Mouse (Mus musculus) hindbrain, embryonic 11.5 days (tissue): ENCODE results near the gene Grin2c. TPM values are rescaled to one million over a fixed set of nuclear protein-coding genes. Genes with fewer than 3 reads are reported as not detected.

ENCODE experiments used
- ATAC-seq: fragments of 200-750 bp; cut with Nextera tagmentation; 2 replicates; pipeline ENCODE4 v1.8.0; 2017; ENCODE audit warnings: mild to moderate bottlenecking, moderate TSS enrichment, moderate library complexity; ENCODE audit not compliant: low FRiP score
- DNase-seq: peaks from one replicate; pipeline ENCODE4 v3.0.0-alpha.2; 2015; ENCODE audit warnings: low spot score
- H3K27ac ChIP-seq: fragments of 300-500 bp; sonication (generic); 2 replicates; pipeline ENCODE4 v1.5.1; 2014; ENCODE audit warnings: mild to moderate bottlenecking, low read depth, low read length
- H3K27me3 ChIP-seq: fragments of 300-500 bp; sonication (generic); 2 replicates; pipeline ENCODE4 v1.6.1; 2014; ENCODE audit warnings: mild to moderate bottlenecking, low read length, moderate library complexity, mixed read lengths; ENCODE audit not compliant: control insufficient read depth, insufficient read depth
- H3K36me3 ChIP-seq: fragments of 300-500 bp; sonication (generic); 2 replicates; pipeline ENCODE4 v1.6.1; 2014; ENCODE audit warnings: mild to moderate bottlenecking, low read length, moderate library complexity, mixed read lengths; ENCODE audit not compliant: control insufficient read depth, insufficient read depth
- H3K4me1 ChIP-seq: fragments of 300-500 bp; sonication (generic); replicated peaks from 2 replicates; pipeline ENCODE4 v1.6.1; 2014; ENCODE audit warnings: low read length, mixed read lengths; ENCODE audit not compliant: control insufficient read depth, insufficient read depth
- H3K4me2 ChIP-seq: fragments of 300-500 bp; sonication (generic); replicated peaks from 2 replicates; pipeline ENCODE4 v1.6.1; 2014; ENCODE audit warnings: mild to moderate bottlenecking, low read depth, low read length
- H3K4me3 ChIP-seq: fragments of 300-500 bp; sonication (generic); 2 replicates; pipeline ENCODE4 v1.5.1; 2014; ENCODE audit warnings: low read depth, low read length
- H3K9ac ChIP-seq: fragments of 300-500 bp; sonication (generic); 2 replicates; pipeline ENCODE4 v1.6.1; 2014; ENCODE audit warnings: low read depth, low read length
- H3K9me3 ChIP-seq: fragments of 300-500 bp; sonication (generic); 2 replicates; pipeline ENCODE4 v1.6.1; 2016; ENCODE audit warnings: low read length; ENCODE audit not compliant: control insufficient read depth
- WGBS: fragments of 180-500 bp; shearing (Covaris S2); extraction: QIAGEN DNeasy Blood & Tissue Kit; methylation state at CpG from one replicate; pipeline ENCODE4 v1.1.7; 2014; 5-methylcytosine and 5-hydroxymethylcytosine counted together
- polyA plus RNA-seq: library from polyadenylated mRNA; unstranded; fragments of >200 nt; fragmentation: Nextera tagmentation; extraction: Ambion mirVana; gene quantifications from 2 replicates; pipeline ENCODE4 v1.2.1, GENCODE M21; 2014

Grin2c gene
- polyA plus RNA-seq = 0.25 and 0.43 TPM in 2 replicates

DNA sequence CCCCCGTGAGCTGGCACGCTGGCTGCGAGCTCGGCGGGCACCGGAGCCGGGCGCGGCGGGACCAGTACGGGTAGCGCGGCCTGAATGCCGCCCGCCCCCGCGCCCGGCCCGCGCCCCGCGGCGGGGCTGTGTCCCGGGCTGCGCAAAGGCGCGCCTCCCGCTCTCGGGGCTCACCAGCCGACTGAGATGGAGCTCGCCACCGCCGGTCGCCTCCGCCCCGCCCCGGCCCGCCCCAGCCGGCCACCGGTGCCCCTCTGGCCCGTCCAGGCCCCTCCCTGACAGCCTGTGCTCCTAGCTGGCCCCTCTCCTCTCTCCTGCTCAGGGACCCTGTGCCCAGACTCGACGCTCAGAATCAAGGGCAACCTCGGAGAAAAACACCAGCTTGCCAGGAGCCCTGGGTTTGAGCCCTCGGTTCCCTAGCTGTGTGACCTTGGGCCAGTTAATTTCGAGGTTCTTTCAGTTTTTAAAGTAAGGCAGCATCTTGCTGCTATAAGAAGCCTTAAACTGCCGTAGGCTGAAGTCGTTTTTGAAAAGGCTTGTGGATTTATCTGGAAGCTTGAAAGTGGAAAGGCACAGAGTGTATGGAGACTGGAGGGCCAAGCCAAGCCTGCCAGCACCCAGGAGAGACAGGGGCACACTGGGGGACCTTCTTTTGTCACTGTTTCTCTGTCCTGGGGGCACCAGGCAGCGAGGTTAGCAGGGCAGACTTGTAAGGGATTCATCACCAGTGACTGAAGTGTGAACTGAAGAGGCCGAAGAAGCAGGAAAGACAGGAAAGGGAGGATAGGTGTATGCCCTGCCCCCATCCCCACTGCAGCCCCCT, at the start of gene Grin2c:
Gene Grin2c (minus strand): TSS at position 183 of the 823 bp plus-strand sequence.
- peak within 1 kb of the TSS; percentile 32 for H3K4me3 ChIP-seq
- no peak within 1 kb of the TSS for H3K27ac ChIP-seq
- no peak for DNase-seq
- H3K36me3 ChIP-seq = no peaks in the 10 kb centered on the region
- peaks cover 18% of the 10 kb centered on the region for H3K4me1 ChIP-seq
- peaks cover 58% of the 10 kb centered on the region for H3K27me3 ChIP-seq
- ATAC-seq = no peak
- H3K9me3 ChIP-seq = no peaks in the 10 kb centered on the region
- H3K4me2 ChIP-seq = peak within 1 kb of the TSS; percentile 58
- H3K9ac ChIP-seq = peak within 1 kb of the TSS; percentile 11; the same call in 1 of the 2 replicates
- WGBS = 7% methylated on average over 46 of the region's 50 CpGs

DNA sequence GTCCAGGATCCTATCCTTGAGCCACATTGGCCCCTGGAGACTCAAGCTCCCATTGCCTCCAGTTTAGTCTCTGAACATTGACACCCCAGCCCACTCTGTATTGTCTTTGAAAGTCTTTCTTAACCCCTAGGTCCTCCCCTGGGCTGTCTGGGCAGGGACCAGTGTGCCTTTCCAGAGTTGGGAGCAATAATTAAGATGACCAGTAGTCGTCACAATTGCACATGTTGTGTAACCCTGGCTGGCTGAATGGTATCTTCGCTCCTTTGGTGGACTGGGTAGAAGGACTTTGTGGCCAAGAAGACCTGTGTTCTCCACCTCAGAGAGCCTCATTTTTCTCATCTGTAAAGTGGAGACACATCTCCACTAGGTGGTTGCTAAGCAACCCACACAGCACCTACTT, 47.2 kb upstream of the Grin2c start:
- no peak overlapping the region for H3K4me2 ChIP-seq
- H3K36me3 ChIP-seq = no peaks in the 10 kb centered on the region
- no peak overlapping the region for H3K27ac ChIP-seq
- H3K27me3 ChIP-seq = peaks cover 40% of the 10 kb centered on the region
- WGBS = 50% methylated on average over 2 of the region's 2 CpGs
- H3K9ac ChIP-seq = no peak overlapping the region
- no peak overlapping the region for H3K4me3 ChIP-seq
- DNase-seq (no peak), ATAC-seq (no peak)
- H3K9me3 ChIP-seq = no peaks in the 10 kb centered on the region
- no peaks in the 10 kb centered on the region; the same call in 1 of the 2 replicates for H3K4me1 ChIP-seq

DNA sequence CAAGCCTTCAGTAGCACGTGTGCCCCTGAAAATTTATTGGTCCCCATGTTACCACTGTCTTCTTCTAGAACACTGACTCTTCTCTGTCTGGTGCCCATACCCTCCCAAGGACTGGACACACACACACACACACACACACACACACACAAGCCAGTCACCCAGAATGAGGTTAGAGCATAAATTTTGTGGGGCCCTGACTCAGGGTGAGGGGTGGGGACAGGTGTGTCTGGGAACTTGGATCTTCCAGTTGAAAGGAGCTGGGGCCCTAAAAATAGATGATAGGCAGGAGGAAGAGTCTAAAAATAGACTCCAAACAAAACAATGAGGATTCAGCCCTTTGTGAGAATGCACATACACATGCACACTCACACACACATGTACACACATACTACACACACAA, 41.7 kb upstream of the Grin2c start:
- no peak for DNase-seq
- H3K27ac ChIP-seq = no peak overlapping the region
- no peaks in the 10 kb centered on the region for H3K9me3 ChIP-seq
- no peak overlapping the region for H3K9ac ChIP-seq
- peaks cover 2% of the 10 kb centered on the region; the same call in 1 of the 2 replicates for H3K27me3 ChIP-seq
- no peak overlapping the region for H3K4me3 ChIP-seq
- H3K36me3 ChIP-seq = no peaks in the 10 kb centered on the region
- ATAC-seq = no peak
- H3K4me2 ChIP-seq = no peak overlapping the region
- 0 out of 2 replicates have a peak, but pooled peaks cover 2% of the 10 kb centered on the region for H3K4me1 ChIP-seq
- WGBS = 80% methylated on average over 1 of the region's 1 CpGs

DNA sequence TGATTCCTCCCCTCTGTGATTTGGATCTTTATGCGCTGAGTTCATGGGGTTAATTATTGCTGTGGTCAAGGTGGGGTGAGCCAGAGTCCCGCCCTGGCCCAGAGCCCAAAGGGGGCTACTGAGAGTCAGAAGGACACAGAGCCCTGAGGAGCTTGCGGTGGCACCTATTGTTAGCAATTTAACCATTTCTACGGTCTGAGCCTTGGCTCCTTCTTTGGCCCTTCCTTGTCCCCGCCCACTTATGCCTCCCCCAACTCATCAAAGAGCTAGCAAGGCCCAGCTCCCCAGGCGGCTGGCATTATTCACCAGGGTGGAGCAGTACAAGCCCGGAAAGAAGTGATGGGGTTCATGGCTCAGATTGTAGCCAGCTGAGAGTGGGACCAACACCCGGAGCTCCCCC, 39.8 kb upstream of the Grin2c start, which contains the start of gene Otop2:
Gene Otop2 (plus strand): TSS at position 301 of the 400 bp plus-strand sequence.
- H3K9me3 ChIP-seq = no peaks in the 10 kb centered on the region
- H3K4me3 ChIP-seq = no peak within 1 kb of the TSS
- H3K4me2 ChIP-seq = no peak within 1 kb of the TSS
- H3K9ac ChIP-seq = no peak within 1 kb of the TSS
- H3K27me3 ChIP-seq = peaks cover 2% of the 10 kb centered on the region; the same call in 1 of the 2 replicates
- ATAC-seq (no peak), DNase-seq (no peak)
- H3K4me1 ChIP-seq = 0 out of 2 replicates have a peak, but pooled peaks cover 2% of the 10 kb centered on the region
- 11% methylated on average over 8 of the region's 8 CpGs for WGBS
- H3K27ac ChIP-seq = no peak within 1 kb of the TSS
- H3K36me3 ChIP-seq = no peaks in the 10 kb centered on the region

DNA sequence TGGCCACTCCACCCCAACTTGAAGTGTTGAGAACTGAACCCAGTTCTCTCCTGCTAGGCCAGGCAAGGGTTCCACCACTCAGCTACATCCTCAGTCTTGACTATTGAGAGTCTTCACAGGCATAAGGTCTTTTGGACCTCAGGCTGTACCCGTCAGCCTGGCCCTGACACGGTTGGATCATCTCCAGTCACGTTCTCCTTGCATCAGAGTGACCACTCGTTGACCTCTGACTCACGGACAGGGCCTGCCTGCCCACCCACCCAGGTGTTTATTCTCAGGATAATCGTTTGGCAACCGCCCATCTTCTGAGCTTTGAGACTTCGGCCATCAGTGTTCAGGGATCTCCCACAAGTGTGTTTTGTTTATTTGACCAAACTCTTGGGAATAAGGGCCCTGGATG, 36.1 kb upstream of the Grin2c start:
- WGBS = 82% methylated on average over 8 of the region's 8 CpGs

DNA sequence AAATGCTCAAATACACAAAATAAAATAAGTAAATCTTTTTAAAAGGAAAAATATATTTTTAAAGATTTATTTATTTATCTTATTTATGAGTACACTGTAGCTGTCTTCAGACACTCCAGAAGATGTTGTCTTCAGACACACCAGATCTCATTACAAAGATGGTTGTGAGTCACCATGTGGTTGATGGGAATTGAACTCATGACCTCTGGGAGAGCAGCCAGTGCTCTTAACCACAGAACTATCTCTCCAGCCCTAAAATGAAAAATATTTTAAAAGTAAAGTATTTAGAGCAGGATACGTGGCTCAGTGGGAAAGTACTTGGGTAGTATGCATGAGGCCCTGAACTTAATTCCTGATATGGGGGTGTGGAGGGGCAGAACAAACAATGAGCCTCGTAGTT, 34.3 kb upstream of the Grin2c start:
- ATAC-seq (no peak), DNase-seq (no peak)
- 85% methylated on average over 2 of the region's 2 CpGs for WGBS
- Histone ChIP-seq H3K9me3 (no peaks in the 10 kb centered on the region), H3K4me2 (no peak overlapping the region), H3K9ac (no peak overlapping the region), H3K4me1 (peaks cover 5% of the 10 kb centered on the region; the same call in 1 of the 2 replicates), H3K36me3 (no peaks in the 10 kb centered on the region), H3K4me3 (no peak overlapping the region), H3K27ac (no peak overlapping the region), H3K27me3 (peaks cover 8% of the 10 kb centered on the region)

More for the DNA sequence above, 36.1 kb upstream of the Grin2c start:
- H3K36me3 ChIP-seq = no peaks in the 10 kb centered on the region
- H3K27ac ChIP-seq = no peak overlapping the region
- H3K9ac ChIP-seq = no peak overlapping the region
- 0 out of 2 replicates have a peak, but pooled peaks cover 2% of the 10 kb centered on the region for H3K4me1 ChIP-seq
- no peak overlapping the region for H3K4me2 ChIP-seq
- H3K4me3 ChIP-seq = no peak overlapping the region
- no peaks in the 10 kb centered on the region for H3K9me3 ChIP-seq
- peaks cover 4% of the 10 kb centered on the region; the same call in 1 of the 2 replicates for H3K27me3 ChIP-seq
- DNase-seq = no peak
- no peak for ATAC-seq

DNA sequence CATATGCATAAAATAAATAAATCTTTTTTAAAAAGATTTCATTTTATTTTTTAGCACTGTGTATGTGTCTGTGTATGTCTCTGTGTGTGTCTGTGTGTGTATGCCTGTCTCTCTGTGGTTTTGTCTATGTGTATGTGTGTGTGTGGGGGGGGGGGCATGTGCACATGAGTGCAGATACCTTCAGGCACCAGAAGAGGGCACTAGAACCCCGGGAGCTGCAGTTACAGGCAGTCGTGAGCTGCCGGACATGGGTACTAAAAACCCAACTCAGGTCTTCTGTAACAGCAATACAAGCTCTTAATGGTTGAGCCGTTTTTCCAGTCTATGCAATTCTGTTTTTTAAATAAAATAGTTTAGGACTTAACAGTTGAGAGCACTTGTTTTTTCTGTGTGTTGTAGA, 33.7 kb upstream of the Grin2c start:
- Histone ChIP-seq H3K4me3 (no peak overlapping the region), H3K4me2 (no peak overlapping the region), H3K4me1 (peaks cover 5% of the 10 kb centered on the region; the same call in 1 of the 2 replicates), H3K9me3 (no peaks in the 10 kb centered on the region), H3K36me3 (no peaks in the 10 kb centered on the region), H3K27me3 (peaks cover 9% of the 10 kb centered on the region), H3K9ac (no peak overlapping the region), H3K27ac (no peak overlapping the region)
- no peak for DNase-seq
- WGBS = 83% methylated on average over 4 of the region's 4 CpGs
- ATAC-seq = no peak

DNA sequence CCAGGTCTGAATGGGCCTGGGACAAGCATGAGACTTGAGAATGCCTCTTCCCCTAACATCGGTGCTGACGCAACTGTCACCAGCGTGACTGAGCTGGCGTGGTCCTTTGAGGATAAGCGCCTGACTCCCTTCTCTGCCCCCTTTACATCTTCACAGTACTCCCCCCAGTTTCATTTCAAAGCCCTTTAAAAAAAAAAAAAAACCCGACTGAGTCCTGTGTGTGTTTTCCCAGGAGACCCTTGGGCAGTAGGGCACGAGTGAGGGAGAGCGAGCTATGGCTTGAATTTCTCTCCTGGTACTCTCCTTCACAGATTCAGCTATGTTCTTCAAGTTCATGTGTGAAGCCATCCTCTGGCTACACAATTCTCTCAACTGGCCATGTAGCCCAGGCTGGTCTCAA, 31.1 kb upstream of the Grin2c start:
- Histone ChIP-seq H3K4me1 (peaks cover 5% of the 10 kb centered on the region; the same call in 1 of the 2 replicates), H3K4me2 (no peak overlapping the region), H3K27ac (no peak overlapping the region), H3K9me3 (no peaks in the 10 kb centered on the region), H3K36me3 (no peaks in the 10 kb centered on the region), H3K9ac (no peak overlapping the region), H3K27me3 (peaks cover 9% of the 10 kb centered on the region), H3K4me3 (no peak overlapping the region)
- no peak for ATAC-seq
- 69% methylated on average over 8 of the region's 8 CpGs for WGBS
- no peak for DNase-seq
